Mouse (Mus musculus) ES-E14 (cell line): ENCODE measurements at regions not wholly inside any gene's neighbourhood (a gene's known extent, or its start where the extent isn't known, plus 50 kb on each side); places are given as distances from the start of the nearest gene placed in this dataset.

Source experiments
- CHD2 ChIP-seq: IDR thresholded peaks from 2 replicates; pipeline ENCODE4 v1.6.1; 2014; ENCODE audit warnings: mild to moderate bottlenecking, low read depth, low read length, inconsistent platforms
- HCFC1 ChIP-seq: IDR thresholded peaks from 2 replicates; pipeline ENCODE4 v1.6.1; 2012; ENCODE audit warnings: low read length, inconsistent platforms, borderline replicate concordance; ENCODE audit not compliant: insufficient read depth
- MAFK ChIP-seq: IDR thresholded peaks from 2 replicates; pipeline ENCODE4 v1.6.1; 2014; ENCODE audit warnings: mild to moderate bottlenecking, low read depth, low read length, inconsistent platforms; ENCODE audit not compliant: insufficient read depth
- ZC3H11A ChIP-seq: IDR thresholded peaks from 2 replicates; pipeline ENCODE4 v1.6.1; 2012; ENCODE audit warnings: low read depth, mild to moderate bottlenecking, inconsistent platforms, low read length, borderline replicate concordance
- ZNF384 ChIP-seq: IDR thresholded peaks from 2 replicates; pipeline ENCODE4 v1.6.1; 2012; ENCODE audit warnings: low read depth, low read length, inconsistent platforms

GRCm38 (mm10) chr3:14971647-14972046, 85.6 kb downstream of the Car2 start:
- TF ChIP-seq ZNF384 (no peak), ZC3H11A (no peak), MAFK (no peak), HCFC1 (no peak), CHD2 (no peak)
